Mouse (Mus musculus): ENCODE results near the gene Rtn3. TPM values are rescaled to one million over a fixed set of nuclear protein-coding genes. Genes with fewer than 3 reads are reported as not detected.

Rtn3 gene
- polyA plus RNA-seq, 1 experiment: 197 TPM

GRCm38 (mm10) chr19:7522856-7523255 lies 39.8 kb upstream of the Rtn3 start:
- Histone ChIP-seq H3K4me1 (replicated peaks; ENCODE audit: control insufficient read depth, insufficient read depth, low read length) (no peaks in the 10 kb centered on the region), H3K27me3 (ENCODE audit: control insufficient read depth, insufficient read depth, low read length) (no peaks in the 10 kb centered on the region), H3K36me3 (ENCODE audit: control insufficient read depth, insufficient read depth, low read length) (peaks cover 51% of the 10 kb centered on the region), H3K4me3 (ENCODE audit: control insufficient read depth, insufficient read depth, low read length) (no peak overlapping the region), H3K27ac (ENCODE audit: control insufficient read depth, insufficient read depth, low read length) (no peak overlapping the region)
- 97% methylated on average over 2 of the region's 2 CpGs for WGBS
- TF ChIP-seq POLR2A (IDR thresholded peaks at IDR 0.05; ENCODE audit: control insufficient read depth, extremely low read depth, insufficient read depth, low read length, poor library complexity) (no peak), CTCF (IDR thresholded peaks at IDR 0.05; ENCODE audit: borderline replicate concordance, control insufficient read depth, extremely low read depth, insufficient read depth, low read length, poor library complexity) (no peak)
- DNase-seq: no peak

DNA sequence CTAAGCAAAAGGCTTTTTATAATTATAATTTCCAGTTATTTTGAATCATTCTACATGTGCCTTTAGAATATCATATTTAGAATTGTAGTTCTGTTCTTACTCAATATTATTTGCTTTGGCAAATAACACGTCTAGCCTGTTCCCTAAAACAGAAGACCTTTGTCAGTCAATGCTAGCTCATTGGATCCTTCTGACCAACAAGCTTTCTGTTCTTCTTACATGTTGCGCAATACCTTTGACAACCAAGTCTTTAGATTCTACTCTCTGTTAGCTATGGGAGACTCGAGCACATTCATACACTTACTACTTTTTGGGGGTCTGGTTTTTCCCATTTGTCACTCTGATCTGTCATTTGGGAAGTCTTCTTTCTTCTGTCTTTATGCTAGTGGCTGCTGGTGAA lies 38.5 kb upstream of the Rtn3 start:
- H3K4me1 ChIP-seq (replicated peaks; ENCODE audit: control insufficient read depth, insufficient read depth, low read length): no peaks in the 10 kb centered on the region
- no peak for DNase-seq
- peaks cover 59% of the 10 kb centered on the region for H3K36me3 ChIP-seq (ENCODE audit: control insufficient read depth, insufficient read depth, low read length)
- TF ChIP-seq POLR2A (IDR thresholded peaks at IDR 0.05; ENCODE audit: control insufficient read depth, extremely low read depth, insufficient read depth, low read length, poor library complexity): no peak
- TF ChIP-seq CTCF (IDR thresholded peaks at IDR 0.05; ENCODE audit: borderline replicate concordance, control insufficient read depth, extremely low read depth, insufficient read depth, low read length, poor library complexity): no peak
- no peak overlapping the region for H3K27ac ChIP-seq (ENCODE audit: control insufficient read depth, insufficient read depth, low read length)
- 96% methylated on average over 3 of the region's 3 CpGs for WGBS
- no peak overlapping the region for H3K4me3 ChIP-seq (ENCODE audit: control insufficient read depth, insufficient read depth, low read length)
- no peaks in the 10 kb centered on the region for H3K27me3 ChIP-seq (ENCODE audit: control insufficient read depth, insufficient read depth, low read length)

DNA sequence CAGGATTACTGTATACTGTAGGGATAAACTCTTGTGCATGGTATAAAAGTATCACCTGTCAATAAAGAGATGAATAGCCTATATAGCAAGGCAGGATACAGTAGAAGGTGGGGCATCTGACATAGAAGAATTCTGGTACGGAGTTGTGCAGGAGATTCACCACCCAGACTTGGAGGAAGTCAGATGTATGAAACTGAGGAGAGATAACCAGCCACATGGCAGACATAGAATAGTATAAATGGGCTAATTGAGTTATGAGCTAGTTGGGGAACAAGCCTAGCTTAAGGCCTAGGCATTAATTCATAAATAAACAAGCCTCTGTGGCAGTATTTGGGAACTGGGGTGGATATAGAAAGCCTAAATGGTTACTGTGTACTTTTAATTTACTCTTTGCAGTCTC lies 33.4 kb upstream of the Rtn3 start:
- 93% methylated on average over 1 of the region's 1 CpGs for WGBS
- TF ChIP-seq CTCF (IDR thresholded peaks at IDR 0.05; ENCODE audit: borderline replicate concordance, control insufficient read depth, extremely low read depth, insufficient read depth, low read length, poor library complexity) (no peak), POLR2A (IDR thresholded peaks at IDR 0.05; ENCODE audit: control insufficient read depth, extremely low read depth, insufficient read depth, low read length, poor library complexity) (no peak)
- Histone ChIP-seq H3K4me3 (ENCODE audit: control insufficient read depth, insufficient read depth, low read length) (no peak overlapping the region), H3K36me3 (ENCODE audit: control insufficient read depth, insufficient read depth, low read length) (peaks cover 29% of the 10 kb centered on the region), H3K27ac (ENCODE audit: control insufficient read depth, insufficient read depth, low read length) (no peak overlapping the region), H3K27me3 (ENCODE audit: control insufficient read depth, insufficient read depth, low read length) (no peaks in the 10 kb centered on the region), H3K4me1 (replicated peaks; ENCODE audit: control insufficient read depth, insufficient read depth, low read length) (no peaks in the 10 kb centered on the region)
- DNase-seq: no peak

- TF ChIP-seq POLR2A (IDR thresholded peaks at IDR 0.05; ENCODE audit: control insufficient read depth, extremely low read depth, insufficient read depth, low read length, poor library complexity): no peak
- TF ChIP-seq CTCF (IDR thresholded peaks at IDR 0.05; ENCODE audit: borderline replicate concordance, control insufficient read depth, extremely low read depth, insufficient read depth, low read length, poor library complexity): no peak
- 93% methylated on average over 4 of the region's 4 CpGs for WGBS
- H3K27me3 ChIP-seq (ENCODE audit: control insufficient read depth, insufficient read depth, low read length): no peaks in the 10 kb centered on the region
- peak; percentile 23 for DNase-seq
- no peaks in the 10 kb centered on the region for H3K4me1 ChIP-seq (replicated peaks; ENCODE audit: control insufficient read depth, insufficient read depth, low read length)
- peaks cover 6% of the 10 kb centered on the region for H3K36me3 ChIP-seq (ENCODE audit: control insufficient read depth, insufficient read depth, low read length)
- no peak overlapping the region for H3K27ac ChIP-seq (ENCODE audit: control insufficient read depth, insufficient read depth, low read length)
- no peak overlapping the region for H3K4me3 ChIP-seq (ENCODE audit: control insufficient read depth, insufficient read depth, low read length)
These were observed 24.9 kb upstream of the Rtn3 start for GRCm38 (mm10) chr19:7508026-7508425.

- WGBS: 91% methylated on average over 1 of the region's 1 CpGs
- H3K4me3 ChIP-seq (ENCODE audit: control insufficient read depth, insufficient read depth, low read length): no peak overlapping the region
These were observed 23.2 kb upstream of the Rtn3 start for GRCm38 (mm10) chr19:7506321-7506720.

GRCm38 (mm10) chr19:7502432-7502831 lies 19.4 kb upstream of the Rtn3 start:
- 85% methylated on average over 2 of the region's 2 CpGs for WGBS
- no peak for TF ChIP-seq POLR2A (IDR thresholded peaks at IDR 0.05; ENCODE audit: control insufficient read depth, extremely low read depth, insufficient read depth, low read length, poor library complexity)
- TF ChIP-seq CTCF (IDR thresholded peaks at IDR 0.05; ENCODE audit: borderline replicate concordance, control insufficient read depth, extremely low read depth, insufficient read depth, low read length, poor library complexity): no peak
- Histone ChIP-seq H3K27ac (ENCODE audit: control insufficient read depth, insufficient read depth, low read length) (no peak overlapping the region), H3K4me3 (ENCODE audit: control insufficient read depth, insufficient read depth, low read length) (no peak overlapping the region), H3K36me3 (ENCODE audit: control insufficient read depth, insufficient read depth, low read length) (no peaks in the 10 kb centered on the region), H3K27me3 (ENCODE audit: control insufficient read depth, insufficient read depth, low read length) (no peaks in the 10 kb centered on the region), H3K4me1 (replicated peaks; ENCODE audit: control insufficient read depth, insufficient read depth, low read length) (no peaks in the 10 kb centered on the region)
- DNase-seq: no peak

More at GRCm38 (mm10) chr19:7506321-7506720, 23.2 kb upstream of the Rtn3 start:
- peaks cover 6% of the 10 kb centered on the region for H3K36me3 ChIP-seq (ENCODE audit: control insufficient read depth, insufficient read depth, low read length)
- TF ChIP-seq POLR2A (IDR thresholded peaks at IDR 0.05; ENCODE audit: control insufficient read depth, extremely low read depth, insufficient read depth, low read length, poor library complexity): no peak
- no peak for TF ChIP-seq CTCF (IDR thresholded peaks at IDR 0.05; ENCODE audit: borderline replicate concordance, control insufficient read depth, extremely low read depth, insufficient read depth, low read length, poor library complexity)
- H3K27ac ChIP-seq (ENCODE audit: control insufficient read depth, insufficient read depth, low read length): no peak overlapping the region
- H3K27me3 ChIP-seq (ENCODE audit: control insufficient read depth, insufficient read depth, low read length): no peaks in the 10 kb centered on the region
- DNase-seq: no peak
- no peaks in the 10 kb centered on the region for H3K4me1 ChIP-seq (replicated peaks; ENCODE audit: control insufficient read depth, insufficient read depth, low read length)

- Histone ChIP-seq H3K27ac (ENCODE audit: control insufficient read depth, insufficient read depth, low read length) (no peak overlapping the region), H3K4me3 (ENCODE audit: control insufficient read depth, insufficient read depth, low read length) (no peak overlapping the region), H3K36me3 (ENCODE audit: control insufficient read depth, insufficient read depth, low read length) (no peaks in the 10 kb centered on the region), H3K4me1 (replicated peaks; ENCODE audit: control insufficient read depth, insufficient read depth, low read length) (0 out of 2 replicates have a peak, but pooled peaks cover 1% of the 10 kb centered on the region), H3K27me3 (ENCODE audit: control insufficient read depth, insufficient read depth, low read length) (no peaks in the 10 kb centered on the region)
- DNase-seq: no peak
- TF ChIP-seq CTCF (IDR thresholded peaks at IDR 0.05; ENCODE audit: borderline replicate concordance, control insufficient read depth, extremely low read depth, insufficient read depth, low read length, poor library complexity) (no peak), POLR2A (IDR thresholded peaks at IDR 0.05; ENCODE audit: control insufficient read depth, extremely low read depth, insufficient read depth, low read length, poor library complexity) (no peak)
- 87% methylated on average over 1 of the region's 1 CpGs for WGBS
These were observed 17.6 kb upstream of the Rtn3 start for GRCm38 (mm10) chr19:7500701-7501100.
